Mouse (Mus musculus) left cerebral cortex, adult 2 months (tissue): ENCODE data around the gene Gstt3. TPM values are rescaled to one million over a fixed set of nuclear protein-coding genes. Genes with fewer than 3 reads are reported as not detected.

ENCODE experiments used
- DNase-seq, 2 experiments: peaks; one replicate each; pipeline ENCODE4 v3.0.0; 2021 to 2022; ENCODE audit warnings: low spot score in 2 of 2, mixed read lengths in 1 of 2; ENCODE audit errors: extremely low spot score in 1 of 2
- H3K27ac ChIP-seq: fragments of 200-600 bp; 2 replicates; pipeline ENCODE4 v1.8.1; 2022
- H3K4me3 ChIP-seq: fragments of 200-600 bp; 2 replicates; pipeline ENCODE4 v1.8.1; 2022
- CTCF ChIP-seq: fragments of 200-600 bp; IDR thresholded peaks from 2 replicates; pipeline ENCODE4 v1.8.1; 2022; ENCODE audit warnings: antibody characterized with exemption, mild to moderate bottlenecking, moderate library complexity
- intact Hi-C: fragments of 180-260 bp; cut with DNase I; formaldehyde crosslinking; loops from one replicate; pipeline ENCODE4 v1.15.1; 2025
- total RNA-seq, 2 experiments: library from RNA; stranded (reverse); gene quantifications; 2 replicates each; pipeline ENCODE4 v1.2.3; 2021

Gene Gstt3
- total RNA-seq, 2 experiments from 2014 or later, result 1.7 to 2.8 TPM

DNA sequence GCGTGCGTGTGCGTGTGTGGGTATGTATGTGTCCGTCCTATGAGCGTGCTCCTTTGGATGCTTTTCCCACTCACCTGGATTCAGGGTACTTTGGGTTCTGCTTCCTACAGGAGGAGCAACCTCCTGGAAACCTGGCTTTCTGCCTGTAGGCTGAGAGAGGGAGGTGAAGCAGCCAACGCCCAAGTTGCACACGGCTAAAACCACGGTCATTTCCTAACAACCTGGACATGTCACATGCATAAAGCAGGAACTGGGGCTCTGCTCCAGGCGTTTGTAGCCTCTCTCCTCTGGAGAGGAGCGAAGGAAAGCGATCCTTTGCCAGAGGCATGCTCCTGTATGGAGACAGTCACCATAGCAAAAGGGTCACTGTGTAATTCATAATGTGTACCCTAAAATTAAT, 24.5 kb downstream of the Gstt3 start:
- H3K27ac ChIP-seq, result no peak overlapping the region
- H3K4me3 ChIP-seq, result no peak overlapping the region
- intact Hi-C loops, result no loop called here
- no peak for TF ChIP-seq CTCF
- DNase-seq, result no peak

DNA sequence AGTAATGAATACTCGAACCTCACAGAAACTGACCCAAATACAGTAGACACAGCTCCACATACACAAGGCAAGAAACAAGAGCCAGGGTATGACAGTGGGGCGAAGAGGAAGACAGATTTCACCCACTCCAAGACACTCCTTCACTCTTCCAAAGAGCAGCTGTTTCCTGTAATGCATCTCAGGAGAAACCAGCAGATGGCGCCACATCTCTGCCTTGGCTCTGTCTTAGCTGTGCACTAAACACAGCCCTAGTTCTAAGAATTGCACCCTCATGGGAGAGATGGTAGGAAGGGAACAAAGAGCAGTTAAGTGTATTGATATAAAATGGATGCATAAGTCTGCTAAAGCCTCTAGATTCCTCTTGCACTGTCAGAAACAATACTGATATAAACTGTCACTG, 37.2 kb downstream of the Gstt3 start:
- H3K27ac ChIP-seq, result peak overlapping the region; percentile 81
- TF ChIP-seq CTCF, result peak; percentile 93

GRCm38 (mm10) chr10:75743369-75743768, 37.8 kb downstream of the Gstt3 start:
- DNase-seq, result peak; percentile 65 to 66
- Histone ChIP-seq H3K4me3 (no peak overlapping the region), H3K27ac (peak overlapping the region; percentile 81)
- TF ChIP-seq CTCF, result no peak
- intact Hi-C loops, result loop anchor here (1.0 kb wide), 1 partner anchor 39 kb away; no protein-coding TSS in a partner anchor

More for the DNA sequence above, 37.2 kb downstream of the Gstt3 start:
- DNase-seq, result peak; percentile 80 to 82
- H3K4me3 ChIP-seq, result no peak overlapping the region
- intact Hi-C loops, result loop anchor here (1.0 to 2.0 kb wide), 4 partner anchors 21 to 207 kb away; partner anchors contain the start of gene Cabin1

DNA sequence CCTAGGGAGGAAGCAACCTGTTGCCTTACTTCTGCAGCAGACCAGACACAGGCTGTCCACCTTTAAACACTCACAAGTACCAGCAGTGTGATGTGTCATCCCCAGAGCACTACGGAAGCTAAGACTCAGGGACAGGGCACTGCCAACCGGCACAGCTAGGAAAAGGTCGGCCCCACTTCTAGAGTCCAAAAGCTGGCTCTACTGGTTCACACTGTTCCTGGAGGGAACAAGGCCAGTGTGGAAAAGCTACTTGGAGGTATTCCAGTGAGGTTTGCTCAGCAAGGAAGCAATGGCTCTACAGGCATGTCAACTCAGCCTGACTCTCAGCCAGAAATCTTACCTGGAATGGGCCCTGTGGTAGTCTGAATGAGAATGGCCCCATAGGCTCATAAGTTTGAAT, 40.3 kb downstream of the Gstt3 start:
- intact Hi-C loops, result no loop called here
- no peak for TF ChIP-seq CTCF
- H3K4me3 ChIP-seq, result no peak overlapping the region
- no peak for DNase-seq
- no peak overlapping the region for H3K27ac ChIP-seq

- H3K27ac ChIP-seq, result no peak overlapping the region
- no peak for TF ChIP-seq CTCF
- H3K4me3 ChIP-seq, result no peak overlapping the region
- DNase-seq, result no peak
- intact Hi-C loops, result no loop called here
Measured at GRCm38 (mm10) chr10:75725449-75725848, 55.8 kb downstream of the Gstt3 start.

Other genes starting within 250 kb of the Gstt3 start
- gene Lrrc75b, start 221.1 kb downstream of the Gstt3 start, total RNA-seq, result 1 to 10 TPM; 9.4 to 9.9 TPM
- gene Ggt1, start 219.8 kb downstream of the Gstt3 start, total RNA-seq, result 1 to 10 TPM; 3.2 to 4.1 TPM
- gene Ggt5, start 192.1 kb downstream of the Gstt3 start, total RNA-seq, result 1 to 10 TPM; 2.7 to 3.8 TPM
- gene Susd2, start 137.4 kb downstream of the Gstt3 start, total RNA-seq, result 1 to 10 TPM; 8.4 to 8.9 TPM
- gene Cabin1, start 17.1 kb downstream of the Gstt3 start, total RNA-seq, result 10 to 100 TPM; 78.0 to 79.3 TPM
- 10 to 100 TPM; 43.3 to 49.3 TPM for gene Ddt, start 8.0 kb downstream of the Gstt3 start, total RNA-seq
- gene Gm20441, start 460 bp downstream of the Gstt3 start, total RNA-seq, result not detected
- 10 to 100 TPM; 11.0 to 12.2 TPM for gene Gstt1, start 17.2 kb upstream of the Gstt3 start, total RNA-seq
- not detected for gene Gstt4, start 41.1 kb upstream of the Gstt3 start, total RNA-seq
- 1 to 10 TPM; 4.6 to 4.8 TPM for gene Gstt2, start 56.0 kb upstream of the Gstt3 start, total RNA-seq
- 100 to 1,000 TPM; 475 to 526 TPM for gene Mif, start 78.8 kb upstream of the Gstt3 start, total RNA-seq
- gene Derl3, start 112.0 kb upstream of the Gstt3 start, total RNA-seq, result 1 to 10 TPM; 3.0 to 3.5 TPM
- 10 to 100 TPM; 75.8 to 78.2 TPM for gene Smarcb1, start 140.2 kb upstream of the Gstt3 start, total RNA-seq
- 100 to 1,000 TPM; 364 to 413 TPM for gene Chchd10, start 151.7 kb upstream of the Gstt3 start, total RNA-seq
- gene Mmp11, start 155.1 kb upstream of the Gstt3 start, total RNA-seq, result 1 to 10 TPM; 1.3 TPM
- under 1 TPM in 1 of 2 experiments, not detected in 1; 0.51 TPM for gene Gm867, start 159.3 kb upstream of the Gstt3 start, total RNA-seq
- gene Vpreb3, start 161.6 kb upstream of the Gstt3 start, total RNA-seq, result not detected
- not detected for gene Gm5134, start 173.1 kb upstream of the Gstt3 start, total RNA-seq